Mouse (Mus musculus): ENCODE data around the gene Aaas. TPM values are rescaled to one million over a fixed set of nuclear protein-coding genes. Genes with fewer than 3 reads are reported as not detected.
"Not testable (repeated sequence)": the region's sequence is repeated elsewhere in the genome, so short reads cannot be mapped to it uniquely, and the experiment has no call there.

The Aaas gene
- polyA plus RNA-seq, 1 experiment from 2014 or later, result 30.2 TPM

- Histone ChIP-seq H3K9ac (ENCODE audit: low read depth, low read length) (no peak overlapping the region), H3K9me3 (replicated peaks; ENCODE audit: control insufficient read depth, low read length, poor library complexity, severe bottlenecking) (no peaks in the 10 kb centered on the region), H3K4me3 (ENCODE audit: low read depth, low read length) (no peak overlapping the region), H3K36me3 (ENCODE audit: control insufficient read depth, insufficient read depth, low read length) (no peaks in the 10 kb centered on the region), H3K4me1 (ENCODE audit: control insufficient read depth, insufficient read depth, low read length) (peaks cover 26% of the 10 kb centered on the region), H3K4me2 (ENCODE audit: low read length) (no peak overlapping the region), H3K27ac (ENCODE audit: low read length) (no peak overlapping the region), H3K27me3 (ENCODE audit: control insufficient read depth, insufficient read depth, low read depth, low read length) (peaks cover 7% of the 10 kb centered on the region)
- WGBS, result 51% methylated on average over 2 of the region's 2 CpGs
- no peak for ATAC-seq
These were observed 1.6 kb upstream of the Aaas start for GRCm38 (mm10) chr15:102352177-102352576.

DNA sequence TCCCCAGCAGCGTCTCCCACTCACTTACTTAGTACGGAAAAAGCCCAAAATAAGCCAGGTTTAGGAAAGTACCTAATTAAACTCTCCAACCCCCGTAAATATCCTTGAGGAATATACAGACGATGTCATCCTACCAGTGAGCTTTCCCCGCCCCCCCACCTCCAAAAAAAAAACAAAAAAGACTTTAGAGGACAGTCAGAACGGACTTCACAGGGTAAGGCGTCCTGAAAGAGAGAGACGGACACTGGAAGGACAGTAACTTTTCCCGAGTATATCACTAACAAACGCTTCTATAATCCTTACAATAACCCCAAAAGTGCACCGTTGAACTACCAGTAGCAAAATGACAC lies 346 bp upstream of the Aaas start:
- H3K36me3 ChIP-seq (ENCODE audit: control insufficient read depth, insufficient read depth, low read length), result no peaks in the 10 kb centered on the region
- no peaks in the 10 kb centered on the region for H3K9me3 ChIP-seq (replicated peaks; ENCODE audit: control insufficient read depth, low read length, poor library complexity, severe bottlenecking)
- peak overlapping the region; percentile 61 for H3K4me2 ChIP-seq (ENCODE audit: low read length)
- H3K27me3 ChIP-seq (ENCODE audit: control insufficient read depth, insufficient read depth, low read depth, low read length), result no peaks in the 10 kb centered on the region; the same call in 1 of the 2 replicates
- peak overlapping the region; percentile 67 for H3K4me3 ChIP-seq (ENCODE audit: low read depth, low read length)
- 9% methylated on average over 11 of the region's 11 CpGs for WGBS
- H3K9ac ChIP-seq (ENCODE audit: low read depth, low read length), result peak overlapping the region; percentile 52; the same call in 1 of the 2 replicates
- no peak overlapping the region for H3K27ac ChIP-seq (ENCODE audit: low read length)
- H3K4me1 ChIP-seq (ENCODE audit: control insufficient read depth, insufficient read depth, low read length), result peaks cover 24% of the 10 kb centered on the region
- ATAC-seq, result peak; percentile 49

GRCm38 (mm10) chr15:102346444-102346843 lies 4.1 kb downstream of the Aaas start:
- 90% methylated on average over 4 of the region's 4 CpGs for WGBS
- Histone ChIP-seq H3K27me3 (ENCODE audit: control insufficient read depth, insufficient read depth, low read depth, low read length) (no peaks in the 10 kb centered on the region), H3K4me2 (ENCODE audit: low read length) (no peak overlapping the region), H3K4me1 (ENCODE audit: control insufficient read depth, insufficient read depth, low read length) (peaks cover 12% of the 10 kb centered on the region), H3K27ac (ENCODE audit: low read length) (no peak overlapping the region), H3K9ac (ENCODE audit: low read depth, low read length) (no peak overlapping the region), H3K4me3 (ENCODE audit: low read depth, low read length) (no peak overlapping the region), H3K36me3 (ENCODE audit: control insufficient read depth, insufficient read depth, low read length) (no peaks in the 10 kb centered on the region), H3K9me3 (replicated peaks; ENCODE audit: control insufficient read depth, low read length, poor library complexity, severe bottlenecking) (no peaks in the 10 kb centered on the region)
- no peak for ATAC-seq

GRCm38 (mm10) chr15:102344490-102344889 lies 6.1 kb downstream of the Aaas start:
- no peak overlapping the region for H3K4me2 ChIP-seq (ENCODE audit: low read length)
- H3K4me1 ChIP-seq (ENCODE audit: control insufficient read depth, insufficient read depth, low read length), result no peaks in the 10 kb centered on the region
- H3K36me3 ChIP-seq (ENCODE audit: control insufficient read depth, insufficient read depth, low read length), result peaks cover 3% of the 10 kb centered on the region
- H3K4me3 ChIP-seq (ENCODE audit: low read depth, low read length), result no peak overlapping the region
- 94% methylated on average over 3 of the region's 3 CpGs for WGBS
- H3K9ac ChIP-seq (ENCODE audit: low read depth, low read length), result no peak overlapping the region
- H3K9me3 ChIP-seq (replicated peaks; ENCODE audit: control insufficient read depth, low read length, poor library complexity, severe bottlenecking), result no peaks in the 10 kb centered on the region
- H3K27ac ChIP-seq (ENCODE audit: low read length), result no peak overlapping the region
- no peaks in the 10 kb centered on the region for H3K27me3 ChIP-seq (ENCODE audit: control insufficient read depth, insufficient read depth, low read depth, low read length)
- no peak for ATAC-seq

- no peak overlapping the region for H3K4me3 ChIP-seq (ENCODE audit: low read depth, low read length)
- no peaks in the 10 kb centered on the region for H3K9me3 ChIP-seq (replicated peaks; ENCODE audit: control insufficient read depth, low read length, poor library complexity, severe bottlenecking)
- H3K27ac ChIP-seq (ENCODE audit: low read length), result no peak overlapping the region
- H3K36me3 ChIP-seq (ENCODE audit: control insufficient read depth, insufficient read depth, low read length), result peaks cover 17% of the 10 kb centered on the region
- no peaks in the 10 kb centered on the region for H3K4me1 ChIP-seq (ENCODE audit: control insufficient read depth, insufficient read depth, low read length)
- no peaks in the 10 kb centered on the region for H3K27me3 ChIP-seq (ENCODE audit: control insufficient read depth, insufficient read depth, low read depth, low read length)
- WGBS, result 7% methylated on average over 1 of the region's 1 CpGs
- no peak overlapping the region for H3K9ac ChIP-seq (ENCODE audit: low read depth, low read length)
- ATAC-seq, result no peak
- no peak overlapping the region for H3K4me2 ChIP-seq (ENCODE audit: low read length)
These were observed 9.0 kb downstream of the Aaas start for GRCm38 (mm10) chr15:102341580-102341979.

DNA sequence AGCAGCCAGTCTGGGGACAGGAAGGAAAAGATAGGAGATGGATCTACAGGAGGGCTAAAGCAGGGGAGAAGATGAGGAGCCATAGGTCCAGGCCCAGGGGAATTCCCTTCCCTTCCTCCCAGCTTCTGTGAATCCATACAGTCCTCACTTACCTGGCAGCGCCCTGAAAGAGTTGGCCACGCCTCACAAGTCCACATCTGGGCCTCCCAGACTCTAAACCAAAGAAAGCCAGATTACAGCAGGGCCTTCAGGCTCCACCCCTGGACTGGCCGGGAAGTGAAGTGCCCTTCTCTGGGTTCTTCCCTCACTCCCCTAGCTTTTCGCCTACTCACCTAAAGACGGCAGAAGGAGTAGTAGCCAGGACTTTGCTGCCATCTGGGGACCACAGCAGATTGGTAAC lies 11.0 kb downstream of the Aaas start:
- WGBS, result 76% methylated on average over 5 of the region's 5 CpGs
- peaks cover 20% of the 10 kb centered on the region for H3K36me3 ChIP-seq (ENCODE audit: control insufficient read depth, insufficient read depth, low read length)
- H3K27ac ChIP-seq (ENCODE audit: low read length), result no peak overlapping the region
- ATAC-seq, result no peak
- H3K4me1 ChIP-seq (ENCODE audit: control insufficient read depth, insufficient read depth, low read length), result no peaks in the 10 kb centered on the region
- H3K4me2 ChIP-seq (ENCODE audit: low read length), result no peak overlapping the region
- no peak overlapping the region for H3K9ac ChIP-seq (ENCODE audit: low read depth, low read length)
- H3K4me3 ChIP-seq (ENCODE audit: low read depth, low read length), result no peak overlapping the region
- H3K27me3 ChIP-seq (ENCODE audit: control insufficient read depth, insufficient read depth, low read depth, low read length), result no peaks in the 10 kb centered on the region
- H3K9me3 ChIP-seq (replicated peaks; ENCODE audit: control insufficient read depth, low read length, poor library complexity, severe bottlenecking), result no peaks in the 10 kb centered on the region

DNA sequence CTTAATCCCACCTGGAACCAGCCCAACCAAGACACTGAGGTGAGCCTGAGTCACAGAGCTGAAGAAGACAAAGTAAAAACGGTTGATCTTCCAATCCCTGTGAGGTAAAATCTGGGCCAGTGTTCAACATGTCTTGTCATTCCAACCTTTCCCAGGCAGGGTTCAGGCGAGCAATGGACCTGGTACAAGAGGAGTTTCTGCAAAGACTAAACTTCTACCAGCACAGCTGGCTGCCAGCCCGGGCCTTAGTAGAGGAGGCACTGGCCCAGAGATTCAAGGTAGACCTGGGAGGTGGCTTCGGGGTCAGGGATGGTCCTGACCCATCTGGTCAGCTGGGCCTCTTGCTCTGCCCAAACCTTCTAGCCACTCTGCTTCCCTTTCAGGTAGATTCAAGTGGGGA lies 13.6 kb downstream of the Aaas start:
- Histone ChIP-seq H3K36me3 (ENCODE audit: control insufficient read depth, insufficient read depth, low read length) (peaks cover 26% of the 10 kb centered on the region), H3K9ac (ENCODE audit: low read depth, low read length) (no peak overlapping the region), H3K27ac (ENCODE audit: low read length) (no peak overlapping the region), H3K4me2 (ENCODE audit: low read length) (no peak overlapping the region), H3K4me1 (ENCODE audit: control insufficient read depth, insufficient read depth, low read length) (peaks cover 15% of the 10 kb centered on the region), H3K4me3 (ENCODE audit: low read depth, low read length) (no peak overlapping the region), H3K9me3 (replicated peaks; ENCODE audit: control insufficient read depth, low read length, poor library complexity, severe bottlenecking) (no peaks in the 10 kb centered on the region), H3K27me3 (ENCODE audit: control insufficient read depth, insufficient read depth, low read depth, low read length) (no peaks in the 10 kb centered on the region)
- 88% methylated on average over 4 of the region's 4 CpGs for WGBS
- ATAC-seq, result no peak

GRCm38 (mm10) chr15:102335925-102336324 lies 14.6 kb downstream of the Aaas start:
- H3K4me1 ChIP-seq (ENCODE audit: control insufficient read depth, insufficient read depth, low read length), result peaks cover 19% of the 10 kb centered on the region
- ATAC-seq; H3K27me3 ChIP-seq (ENCODE audit: control insufficient read depth, insufficient read depth, low read depth, low read length); H3K27ac ChIP-seq (ENCODE audit: low read length); H3K9ac ChIP-seq (ENCODE audit: low read depth, low read length); H3K9me3 ChIP-seq (replicated peaks; ENCODE audit: control insufficient read depth, low read length, poor library complexity, severe bottlenecking); H3K4me2 ChIP-seq (ENCODE audit: low read length); H3K4me3 ChIP-seq (ENCODE audit: low read depth, low read length): not testable (repeated sequence)
- H3K36me3 ChIP-seq (ENCODE audit: control insufficient read depth, insufficient read depth, low read length), result peaks cover 26% of the 10 kb centered on the region
- WGBS, result 88% methylated on average over 5 of the region's 5 CpGs

GRCm38 (mm10) chr15:102335254-102335653 lies 15.3 kb downstream of the Aaas start:
- no peaks in the 10 kb centered on the region for H3K27me3 ChIP-seq (ENCODE audit: control insufficient read depth, insufficient read depth, low read depth, low read length)
- H3K9ac ChIP-seq (ENCODE audit: low read depth, low read length), result no peak overlapping the region
- H3K4me2 ChIP-seq (ENCODE audit: low read length), result no peak overlapping the region
- no peak overlapping the region for H3K4me3 ChIP-seq (ENCODE audit: low read depth, low read length)
- peaks cover 26% of the 10 kb centered on the region for H3K36me3 ChIP-seq (ENCODE audit: control insufficient read depth, insufficient read depth, low read length)
- no peak overlapping the region for H3K27ac ChIP-seq (ENCODE audit: low read length)
- ATAC-seq, result no peak
- no peaks in the 10 kb centered on the region for H3K9me3 ChIP-seq (replicated peaks; ENCODE audit: control insufficient read depth, low read length, poor library complexity, severe bottlenecking)
- 90% methylated on average over 8 of the region's 8 CpGs for WGBS
- H3K4me1 ChIP-seq (ENCODE audit: control insufficient read depth, insufficient read depth, low read length), result peaks cover 19% of the 10 kb centered on the region
